Mouse (Mus musculus): Measurements from ENCODE around the gene Abca17. TPM values are rescaled to one million over a fixed set of nuclear protein-coding genes. Genes with fewer than 3 reads are reported as not detected.

Gene Abca17
- polyA plus RNA-seq, 1 experiment from 2014 or later = 0.07 TPM

DNA sequence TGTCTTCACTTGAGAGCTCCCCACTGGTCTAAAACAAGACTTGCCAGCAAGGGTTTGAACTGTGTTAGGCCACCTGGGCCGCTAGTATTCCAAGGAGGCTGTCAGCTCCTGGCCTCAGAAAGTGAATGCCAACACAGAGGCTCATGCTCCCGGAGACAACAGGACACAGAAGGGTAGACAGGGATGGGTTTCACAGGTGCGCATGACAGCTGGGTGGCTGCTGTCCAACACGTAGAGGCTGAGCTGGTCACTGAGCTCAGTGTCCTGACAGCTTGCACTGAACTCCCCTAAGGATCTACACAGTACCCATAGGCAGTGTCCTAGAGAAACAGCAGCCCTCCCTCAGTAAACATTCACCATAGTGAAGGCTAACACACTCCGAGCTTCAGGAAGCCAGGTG, 127.4 kb downstream of the Abca17 start:
- no peak overlapping the region for H3K27ac ChIP-seq (replicated peaks in 1 of 2; ENCODE audit: control insufficient read depth in 1 of 2, insufficient read depth in 1 of 2, low read depth in 2 of 2, low read length in 2 of 2)
- peaks cover 61% of the 10 kb centered on the region for H3K36me3 ChIP-seq (ENCODE audit: control insufficient read depth, insufficient read depth, low read length)
- 82% methylated on average over 5 of the region's 5 CpGs for WGBS

DNA sequence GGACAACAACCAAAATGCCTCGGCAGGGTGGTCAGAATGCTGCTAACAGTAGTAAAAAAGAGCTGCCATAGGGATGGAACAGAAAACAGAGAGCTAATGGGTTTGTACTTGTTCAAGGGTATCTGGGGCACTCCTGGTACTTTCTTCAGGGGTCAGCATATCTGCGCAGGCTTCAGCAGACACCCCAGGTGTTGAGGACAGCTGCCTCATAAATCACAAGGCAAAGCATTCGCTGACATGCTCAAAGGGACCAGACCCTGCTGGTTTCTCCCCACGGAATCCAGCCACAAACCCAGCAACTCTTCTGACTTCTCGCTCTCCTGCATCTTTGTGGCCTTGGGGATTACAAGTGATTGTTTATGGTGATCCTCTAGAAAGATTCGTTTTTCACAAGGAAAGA, 128.2 kb downstream of the Abca17 start:
- Histone ChIP-seq H3K9me3 (ENCODE audit: control insufficient read depth, low read length) (no peaks in the 10 kb centered on the region), H3K4me3 (ENCODE audit: control insufficient read depth in 1 of 2, insufficient read depth in 1 of 2, low read depth in 1 of 2, low read length in 2 of 2) (no peak overlapping the region), H3K27ac (replicated peaks in 1 of 2; ENCODE audit: control insufficient read depth in 1 of 2, insufficient read depth in 1 of 2, low read depth in 2 of 2, low read length in 2 of 2) (no peak overlapping the region), H3K4me2 (ENCODE audit: low read length) (no peak overlapping the region), H3K9ac (ENCODE audit: low read length) (no peak overlapping the region), H3K27me3 (ENCODE audit: control insufficient read depth, insufficient read depth, low read length) (no peaks in the 10 kb centered on the region), H3K4me1 (ENCODE audit: control insufficient read depth in 2 of 2, insufficient read depth in 2 of 2, low read length in 2 of 2) (peaks cover 9 to 13% of the 10 kb centered on the region in 2 experiments), H3K36me3 (ENCODE audit: control insufficient read depth, insufficient read depth, low read length) (peaks cover 54% of the 10 kb centered on the region)
- WGBS = 76% methylated on average over 6 of the region's 6 CpGs
- no peak for ATAC-seq (ENCODE audit: insufficient number of reproducible peaks, insufficient read depth, low FRiP score, low read depth)

More for the DNA sequence above, 127.4 kb downstream of the Abca17 start:
- no peaks in the 10 kb centered on the region for H3K27me3 ChIP-seq (ENCODE audit: control insufficient read depth, insufficient read depth, low read length)
- H3K9ac ChIP-seq (ENCODE audit: low read length) = no peak overlapping the region
- H3K9me3 ChIP-seq (ENCODE audit: control insufficient read depth, low read length) = no peaks in the 10 kb centered on the region
- no peak overlapping the region for H3K4me2 ChIP-seq (ENCODE audit: low read length)
- peaks cover 9 to 13% of the 10 kb centered on the region in 2 experiments for H3K4me1 ChIP-seq (ENCODE audit: control insufficient read depth in 2 of 2, insufficient read depth in 2 of 2, low read length in 2 of 2)
- H3K4me3 ChIP-seq (ENCODE audit: control insufficient read depth in 1 of 2, insufficient read depth in 1 of 2, low read depth in 1 of 2, low read length in 2 of 2) = no peak overlapping the region
- ATAC-seq (ENCODE audit: insufficient number of reproducible peaks, insufficient read depth, low FRiP score, low read depth) = no peak

DNA sequence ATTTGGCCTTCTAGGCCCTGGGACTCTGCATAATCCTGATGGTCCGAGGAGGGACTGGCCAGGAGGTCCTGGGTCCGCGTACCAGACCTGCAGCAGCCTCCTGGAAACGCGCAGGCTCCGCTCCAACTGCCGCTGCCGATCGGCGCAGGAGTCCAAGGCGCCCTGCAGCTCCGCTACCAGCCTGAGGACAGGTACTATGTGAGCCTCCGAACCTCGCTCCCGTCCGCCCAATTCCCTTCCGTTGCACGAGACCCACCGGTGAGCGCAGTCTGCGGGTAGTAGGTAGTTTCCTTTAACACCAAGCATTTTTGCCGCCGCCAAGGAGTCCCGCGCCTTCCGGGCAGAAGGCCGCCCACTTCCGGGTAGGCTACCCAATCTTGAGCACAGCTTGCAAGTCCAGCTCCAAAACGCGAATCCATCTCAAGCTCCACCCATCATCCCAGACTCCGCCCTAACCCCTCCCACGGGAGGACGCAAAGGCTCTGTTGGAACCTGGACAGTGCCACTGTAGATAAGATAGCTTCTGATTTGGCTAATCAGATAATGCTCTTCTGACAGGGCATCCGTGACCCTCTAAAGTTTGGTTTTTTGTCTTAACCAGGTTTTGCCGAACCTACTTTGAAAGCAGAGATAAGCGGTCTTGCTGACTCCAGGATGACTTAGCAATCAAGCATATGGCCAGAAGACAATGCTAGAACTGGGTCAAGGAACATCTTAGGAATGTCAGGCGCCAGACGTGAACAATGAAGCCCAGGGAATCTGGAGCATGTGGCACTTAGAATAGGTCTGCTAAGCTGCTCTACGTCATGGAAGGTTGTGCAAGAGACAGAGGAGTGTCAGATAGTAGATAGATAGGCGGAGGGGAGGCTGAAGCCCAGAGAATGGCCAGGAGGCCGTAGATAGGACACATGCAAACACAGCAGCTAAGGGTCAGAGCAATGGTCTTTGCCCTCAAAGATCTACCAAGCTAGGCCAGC, 130.1 kb downstream of the Abca17 start, which contains the start of gene Tedc2:
Gene Tedc2, minus strand, starts transcription at position 417 of the 977 bp plus-strand sequence.
- peak within 1 kb of the TSS; percentile 70 to 87 for H3K4me3 ChIP-seq (ENCODE audit: control insufficient read depth in 1 of 2, insufficient read depth in 1 of 2, low read depth in 1 of 2, low read length in 2 of 2)
- 2% methylated on average over 41 of the region's 41 CpGs for WGBS
- H3K36me3 ChIP-seq (ENCODE audit: control insufficient read depth, insufficient read depth, low read length) = peaks cover 52% of the 10 kb centered on the region
- peak; percentile 83 for ATAC-seq (ENCODE audit: insufficient number of reproducible peaks, insufficient read depth, low FRiP score, low read depth)
- no peaks in the 10 kb centered on the region for H3K9me3 ChIP-seq (ENCODE audit: control insufficient read depth, low read length)
- H3K27ac ChIP-seq (replicated peaks in 1 of 2; ENCODE audit: control insufficient read depth in 1 of 2, insufficient read depth in 1 of 2, low read depth in 2 of 2, low read length in 2 of 2) = peak within 1 kb of the TSS in 1 of 2 experiments; percentile 50; a peak in 3 of 4 replicates
- H3K9ac ChIP-seq (ENCODE audit: low read length) = peak within 1 kb of the TSS; percentile 85
- peaks cover 9 to 13% of the 10 kb centered on the region in 2 experiments for H3K4me1 ChIP-seq (ENCODE audit: control insufficient read depth in 2 of 2, insufficient read depth in 2 of 2, low read length in 2 of 2)
- H3K4me2 ChIP-seq (ENCODE audit: low read length) = peak within 1 kb of the TSS; percentile 75
- no peaks in the 10 kb centered on the region for H3K27me3 ChIP-seq (ENCODE audit: control insufficient read depth, insufficient read depth, low read length)

DNA sequence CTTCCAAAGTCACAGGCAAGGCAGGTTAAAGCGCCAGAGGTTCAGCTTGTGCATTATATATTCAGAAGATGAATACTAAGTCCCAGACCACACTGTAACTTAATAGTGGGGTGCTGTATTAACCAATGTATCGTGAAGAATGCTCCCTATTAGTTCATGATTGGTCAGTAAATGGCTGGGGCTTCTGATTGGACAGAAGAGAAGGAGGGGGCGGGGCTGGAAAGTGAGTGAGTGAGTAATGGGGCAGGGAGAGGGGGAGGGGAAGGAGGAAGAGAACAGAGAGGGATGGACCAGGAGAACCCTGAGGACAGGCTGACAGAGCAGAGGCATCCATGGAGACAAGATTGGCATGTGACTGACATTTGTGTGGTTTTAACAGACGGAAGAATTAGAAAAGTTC, 134.0 kb downstream of the Abca17 start:
- Histone ChIP-seq H3K9me3 (ENCODE audit: control insufficient read depth, low read length) (no peaks in the 10 kb centered on the region), H3K9ac (ENCODE audit: low read length) (no peak overlapping the region), H3K4me3 (ENCODE audit: control insufficient read depth in 1 of 2, insufficient read depth in 1 of 2, low read depth in 1 of 2, low read length in 2 of 2) (no peak overlapping the region), H3K36me3 (ENCODE audit: control insufficient read depth, insufficient read depth, low read length) (peaks cover 24% of the 10 kb centered on the region), H3K4me1 (ENCODE audit: control insufficient read depth in 2 of 2, insufficient read depth in 2 of 2, low read length in 2 of 2) (peaks cover 9 to 18% of the 10 kb centered on the region in 2 experiments), H3K4me2 (ENCODE audit: low read length) (no peak overlapping the region), H3K27ac (replicated peaks in 1 of 2; ENCODE audit: control insufficient read depth in 1 of 2, insufficient read depth in 1 of 2, low read depth in 2 of 2, low read length in 2 of 2) (no peak overlapping the region), H3K27me3 (ENCODE audit: control insufficient read depth, insufficient read depth, low read length) (no peaks in the 10 kb centered on the region)
- ATAC-seq (ENCODE audit: insufficient number of reproducible peaks, insufficient read depth, low FRiP score, low read depth) = no peak
- WGBS = 79% methylated on average over 4 of the region's 4 CpGs

Small RNAs within 50 kb of the gene (microRNA-seq; reads per million reads assigned to microRNA genes)
- gene Gm24427 = not detected
- gene Mir5134 = 1.7 reads per million
- gene Mir6965 = 0.84 reads per million

Other genes starting within 250 kb of the Abca17 start
- 44.5 and 45.6 TPM in 2 replicates for gene Pdpk1, start 200.1 kb downstream of the Abca17 start, polyA plus RNA-seq (2014; fragmentation: Nextera tagmentation; extraction: Ambion mirVana)
- gene Amdhd2, start 187.3 kb downstream of the Abca17 start, polyA plus RNA-seq (2014; fragmentation: Nextera tagmentation; extraction: Ambion mirVana) = 23.6 and 26.0 TPM in 2 replicates
- gene Atp6v0c, start 181.4 kb downstream of the Abca17 start, polyA plus RNA-seq (2014; fragmentation: Nextera tagmentation; extraction: Ambion mirVana) = 581 and 616 TPM in 2 replicates
- 4.3 and 4.5 TPM in 2 replicates for gene Tbc1d24, start 145.5 kb downstream of the Abca17 start, polyA plus RNA-seq (2014; fragmentation: Nextera tagmentation; extraction: Ambion mirVana)
- 1.3 and 1.6 TPM in 2 replicates for gene Ntn3, start 141.5 kb downstream of the Abca17 start, polyA plus RNA-seq (2014; fragmentation: Nextera tagmentation; extraction: Ambion mirVana)
- gene Tedc2, start 130.2 kb downstream of the Abca17 start, polyA plus RNA-seq (2014; fragmentation: Nextera tagmentation; extraction: Ambion mirVana) = 5.2 and 5.4 TPM in 2 replicates
- gene Ccnf, start 99.6 kb downstream of the Abca17 start, polyA plus RNA-seq (2014; fragmentation: Nextera tagmentation; extraction: Ambion mirVana) = 27.8 and 29.1 TPM in 2 replicates
- 8.5 and 8.6 TPM in 2 replicates for gene Abca3, start 882 bp upstream of the Abca17 start, polyA plus RNA-seq (2014; fragmentation: Nextera tagmentation; extraction: Ambion mirVana)
- 196 and 203 TPM in 2 replicates for gene Rnps1, start 63.5 kb upstream of the Abca17 start, polyA plus RNA-seq (2014; fragmentation: Nextera tagmentation; extraction: Ambion mirVana)
- gene Eci1, start 75.6 kb upstream of the Abca17 start, polyA plus RNA-seq (2014; fragmentation: Nextera tagmentation; extraction: Ambion mirVana) = 283 and 294 TPM in 2 replicates
- 1.5 and 2.4 TPM in 2 replicates for gene Dnase1l2, start 92.0 kb upstream of the Abca17 start, polyA plus RNA-seq (2014; fragmentation: Nextera tagmentation; extraction: Ambion mirVana)
- 16.0 and 17.6 TPM in 2 replicates for gene E4f1, start 119.2 kb upstream of the Abca17 start, polyA plus RNA-seq (2014; fragmentation: Nextera tagmentation; extraction: Ambion mirVana)
- 65.7 and 66.6 TPM in 2 replicates for gene Pgp, start 119.3 kb upstream of the Abca17 start, polyA plus RNA-seq (2014; fragmentation: Nextera tagmentation; extraction: Ambion mirVana)
- gene Bricd5, start 122.8 kb upstream of the Abca17 start, polyA plus RNA-seq (2014; fragmentation: Nextera tagmentation; extraction: Ambion mirVana) = not detected in 2 replicates
- gene Mlst8, start 128.0 kb upstream of the Abca17 start, polyA plus RNA-seq (2014; fragmentation: Nextera tagmentation; extraction: Ambion mirVana) = 15.2 and 17.5 TPM in 2 replicates
- gene Caskin1, start 137.5 kb upstream of the Abca17 start, polyA plus RNA-seq (2014; fragmentation: Nextera tagmentation; extraction: Ambion mirVana) = 0.26 and 0.62 TPM in 2 replicates
- 68.8 and 74.4 TPM in 2 replicates for gene Traf7, start 176.9 kb upstream of the Abca17 start, polyA plus RNA-seq (2014; fragmentation: Nextera tagmentation; extraction: Ambion mirVana)
- gene Rab26, start 183.1 kb upstream of the Abca17 start, polyA plus RNA-seq (2014; fragmentation: Nextera tagmentation; extraction: Ambion mirVana) = 1.7 and 1.9 TPM in 2 replicates
- 16.8 and 18.0 TPM in 2 replicates for gene Pkd1, start 198.8 kb upstream of the Abca17 start, polyA plus RNA-seq (2014; fragmentation: Nextera tagmentation; extraction: Ambion mirVana)